Mouse (Mus musculus) liver, postnatal 0 days (tissue): ENCODE data around the gene Pithd1.

Experiments used
- CTCF ChIP-seq: sonication (generic); IDR thresholded peaks from 2 replicates; pipeline ENCODE4 v1.5.1; 2016; ENCODE audit warnings: antibody characterized with exemption, low read depth
- EP300 ChIP-seq: IDR thresholded peaks from 2 replicates; pipeline ENCODE4 v1.6.1; 2016; ENCODE audit warnings: antibody characterized with exemption, low read depth, mild to moderate bottlenecking

- TF ChIP-seq CTCF (no peak), EP300 (no peak)
Observed at GRCm38 (mm10) chr4:136010586-136010985, 23.5 kb upstream of the Pithd1 start.
